Mouse (Mus musculus): Measurements from ENCODE around the gene Ivns1abp. TPM values are rescaled to one million over a fixed set of nuclear protein-coding genes. Genes with fewer than 3 reads are reported as not detected.

Ivns1abp gene
- polyA plus RNA-seq, 2 experiments, result 208 to 235 TPM

DNA sequence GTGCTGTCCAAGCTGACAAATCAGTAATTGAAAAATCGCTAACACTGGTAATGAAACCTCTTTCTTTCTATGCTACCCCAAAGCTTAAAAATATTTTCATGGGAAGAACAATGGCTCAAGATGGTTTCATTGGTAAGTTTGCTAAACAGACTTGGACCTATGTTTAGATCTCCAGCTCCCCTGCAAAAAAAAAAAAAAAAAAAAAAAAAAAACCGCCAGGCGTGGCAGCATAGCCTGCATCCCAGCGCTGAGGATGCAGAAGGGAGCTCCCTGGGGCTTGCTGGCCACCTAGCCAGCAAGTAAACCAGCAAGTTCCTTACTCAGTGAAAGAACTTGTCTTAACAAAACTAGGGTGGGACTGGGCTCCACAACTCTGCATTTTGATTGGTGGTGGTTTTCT is 35.8 kb upstream of the Ivns1abp start:
- no peak for TF ChIP-seq POLR2A (IDR thresholded peaks at IDR 0.05; ENCODE audit: borderline replicate concordance, extremely low read depth, insufficient read depth, insufficient read length)
- 42% methylated on average over 4 of the region's 4 CpGs for whole genome bisulfite sequencing
- no peak overlapping the region for H3K9ac ChIP-seq (ENCODE audit: low read depth, low read length, severe bottlenecking)
- H3K27me3 ChIP-seq (ENCODE audit: control insufficient read depth, insufficient read depth, low read length), result no peaks in the 10 kb centered on the region
- ATAC-seq (ENCODE audit: low FRiP score, low read depth), result no peak
- no peaks in the 10 kb centered on the region for H3K4me1 ChIP-seq (ENCODE audit: control insufficient read depth, insufficient read depth, low read length)
- H3K27ac ChIP-seq (replicated peaks; ENCODE audit: low read depth, low read length), result no peak overlapping the region
- no peak overlapping the region for H3K4me3 ChIP-seq (replicated peaks; ENCODE audit: low read length)
- H3K36me3 ChIP-seq (ENCODE audit: control insufficient read depth, insufficient read depth, low read length), result no peaks in the 10 kb centered on the region
- no peak overlapping the region for H3K4me2 ChIP-seq (replicated peaks; ENCODE audit: low read depth, low read length, severe bottlenecking)
- H3K9me3 ChIP-seq (ENCODE audit: control insufficient read depth, low read length), result no peaks in the 10 kb centered on the region
- no peak for DNase-seq (ENCODE audit: low spot score)

DNA sequence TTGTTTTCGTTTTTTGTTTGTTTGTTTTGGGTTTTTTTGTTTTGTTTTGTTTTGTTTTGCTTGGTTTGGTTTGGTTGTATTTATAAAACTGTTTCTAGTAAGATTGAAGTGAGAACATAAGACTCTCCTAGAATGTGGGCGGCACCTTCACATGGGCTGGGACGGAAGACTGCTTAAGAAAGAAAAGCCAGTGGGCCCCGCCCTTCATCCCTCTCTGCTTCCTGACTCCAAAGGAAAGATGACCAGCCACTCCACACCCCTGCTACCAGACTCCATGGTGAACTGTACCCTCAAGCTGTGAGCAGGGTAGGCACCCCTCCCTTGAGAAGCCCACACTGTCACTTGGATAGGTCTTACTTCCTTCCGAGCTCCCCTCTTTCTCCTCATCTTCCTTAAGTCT is 33.8 kb upstream of the Ivns1abp start:
- no peak overlapping the region for H3K27ac ChIP-seq (replicated peaks; ENCODE audit: low read depth, low read length)
- ATAC-seq (ENCODE audit: low FRiP score, low read depth) (no peak), DNase-seq (ENCODE audit: low spot score) (no peak)
- WGBS, result 77% methylated on average over 5 of the region's 5 CpGs
- H3K9ac ChIP-seq (ENCODE audit: low read depth, low read length, severe bottlenecking), result no peak overlapping the region
- H3K36me3 ChIP-seq (ENCODE audit: control insufficient read depth, insufficient read depth, low read length), result no peaks in the 10 kb centered on the region
- no peaks in the 10 kb centered on the region for H3K4me1 ChIP-seq (ENCODE audit: control insufficient read depth, insufficient read depth, low read length)
- TF ChIP-seq POLR2A (IDR thresholded peaks at IDR 0.05; ENCODE audit: borderline replicate concordance, extremely low read depth, insufficient read depth, insufficient read length), result no peak
- no peak overlapping the region for H3K4me3 ChIP-seq (replicated peaks; ENCODE audit: low read length)
- H3K9me3 ChIP-seq (ENCODE audit: control insufficient read depth, low read length), result no peaks in the 10 kb centered on the region
- no peak overlapping the region for H3K4me2 ChIP-seq (replicated peaks; ENCODE audit: low read depth, low read length, severe bottlenecking)
- H3K27me3 ChIP-seq (ENCODE audit: control insufficient read depth, insufficient read depth, low read length), result no peaks in the 10 kb centered on the region

DNA sequence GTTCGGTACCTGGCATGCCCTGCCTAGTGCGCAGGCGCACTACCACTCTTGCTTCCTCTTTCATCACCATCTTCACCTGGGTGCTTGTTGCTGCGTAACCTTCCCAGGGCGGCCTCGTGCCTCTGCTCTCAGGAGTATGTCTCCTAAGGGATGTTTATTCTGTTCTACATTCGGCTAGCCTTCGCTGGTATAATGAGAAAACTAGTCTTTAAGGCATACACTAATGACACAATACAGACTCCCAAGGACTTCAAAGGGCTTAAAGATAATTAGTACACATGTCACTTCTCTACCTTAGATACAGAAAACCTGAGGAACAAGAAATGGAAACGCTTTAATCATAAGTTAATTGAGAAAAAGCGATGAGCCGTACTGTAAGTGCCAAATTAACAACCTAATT is 32.9 kb upstream of the Ivns1abp start:
- TF ChIP-seq POLR2A (IDR thresholded peaks at IDR 0.05; ENCODE audit: borderline replicate concordance, extremely low read depth, insufficient read depth, insufficient read length), result no peak
- Histone ChIP-seq H3K4me3 (replicated peaks; ENCODE audit: low read length) (no peak overlapping the region), H3K9ac (ENCODE audit: low read depth, low read length, severe bottlenecking) (no peak overlapping the region), H3K27ac (replicated peaks; ENCODE audit: low read depth, low read length) (no peak overlapping the region), H3K4me2 (replicated peaks; ENCODE audit: low read depth, low read length, severe bottlenecking) (no peak overlapping the region), H3K27me3 (ENCODE audit: control insufficient read depth, insufficient read depth, low read length) (no peaks in the 10 kb centered on the region), H3K9me3 (ENCODE audit: control insufficient read depth, low read length) (no peaks in the 10 kb centered on the region), H3K36me3 (ENCODE audit: control insufficient read depth, insufficient read depth, low read length) (no peaks in the 10 kb centered on the region), H3K4me1 (ENCODE audit: control insufficient read depth, insufficient read depth, low read length) (no peaks in the 10 kb centered on the region)
- ATAC-seq (ENCODE audit: low FRiP score, low read depth) (no peak), DNase-seq (ENCODE audit: low spot score) (no peak)
- 76% methylated on average over 11 of the region's 11 CpGs for WGBS

DNA sequence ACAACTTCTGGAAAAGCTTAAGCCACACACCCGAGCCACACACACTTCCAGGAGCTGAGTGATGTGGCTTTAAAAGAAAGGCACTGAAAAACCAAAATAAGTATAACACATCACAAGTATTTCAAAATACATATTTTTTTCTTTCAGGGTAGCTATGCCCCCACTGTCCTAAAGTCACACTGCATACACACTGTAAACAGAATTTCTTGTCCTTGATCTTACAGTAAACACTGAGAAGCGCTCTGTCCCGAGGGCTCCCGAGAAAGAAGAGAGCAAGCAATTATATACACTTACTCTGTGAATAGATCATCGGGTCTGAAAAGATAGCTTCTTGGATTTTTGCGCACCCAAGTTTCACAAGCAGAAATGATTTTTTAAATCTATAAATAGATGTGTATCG is 25.0 kb upstream of the Ivns1abp start:
- ATAC-seq (ENCODE audit: low FRiP score, low read depth) (no peak), DNase-seq (ENCODE audit: low spot score) (no peak)
- no peak for TF ChIP-seq POLR2A (IDR thresholded peaks at IDR 0.05; ENCODE audit: borderline replicate concordance, extremely low read depth, insufficient read depth, insufficient read length)
- H3K36me3 ChIP-seq (ENCODE audit: control insufficient read depth, insufficient read depth, low read length), result no peaks in the 10 kb centered on the region
- WGBS, result 85% methylated on average over 7 of the region's 7 CpGs
- H3K27me3 ChIP-seq (ENCODE audit: control insufficient read depth, insufficient read depth, low read length), result no peaks in the 10 kb centered on the region
- no peak overlapping the region for H3K4me3 ChIP-seq (replicated peaks; ENCODE audit: low read length)
- no peak overlapping the region for H3K9ac ChIP-seq (ENCODE audit: low read depth, low read length, severe bottlenecking)
- H3K4me2 ChIP-seq (replicated peaks; ENCODE audit: low read depth, low read length, severe bottlenecking), result no peak overlapping the region
- H3K9me3 ChIP-seq (ENCODE audit: control insufficient read depth, low read length), result no peaks in the 10 kb centered on the region
- H3K4me1 ChIP-seq (ENCODE audit: control insufficient read depth, insufficient read depth, low read length), result no peaks in the 10 kb centered on the region
- no peak overlapping the region for H3K27ac ChIP-seq (replicated peaks; ENCODE audit: low read depth, low read length)

DNA sequence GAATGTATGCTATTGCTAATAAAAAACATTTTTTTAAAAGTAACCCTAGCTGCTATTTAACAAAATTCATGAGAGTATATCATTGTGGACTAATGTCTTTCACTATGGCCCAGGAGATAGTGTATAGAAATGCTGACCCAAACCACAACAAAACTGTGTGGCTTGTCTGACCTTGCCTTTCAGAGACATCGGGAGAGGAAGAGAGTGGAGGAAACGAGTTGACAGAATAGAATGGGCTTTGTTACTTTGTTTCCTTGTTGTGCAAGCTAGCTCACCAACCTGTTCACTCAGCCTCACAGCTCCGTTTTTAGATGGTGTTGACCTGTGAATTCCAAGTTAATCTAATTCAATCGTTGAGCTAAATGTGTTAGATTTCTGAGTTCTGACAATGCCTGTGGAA is 23.9 kb upstream of the Ivns1abp start:
- H3K36me3 ChIP-seq (ENCODE audit: control insufficient read depth, insufficient read depth, low read length), result no peaks in the 10 kb centered on the region
- no peak overlapping the region for H3K4me3 ChIP-seq (replicated peaks; ENCODE audit: low read length)
- no peak for DNase-seq (ENCODE audit: low spot score)
- no peaks in the 10 kb centered on the region for H3K9me3 ChIP-seq (ENCODE audit: control insufficient read depth, low read length)
- H3K27ac ChIP-seq (replicated peaks; ENCODE audit: low read depth, low read length), result no peak overlapping the region
- ATAC-seq (ENCODE audit: low FRiP score, low read depth), result no peak
- no peak for TF ChIP-seq POLR2A (IDR thresholded peaks at IDR 0.05; ENCODE audit: borderline replicate concordance, extremely low read depth, insufficient read depth, insufficient read length)
- no peak overlapping the region for H3K9ac ChIP-seq (ENCODE audit: low read depth, low read length, severe bottlenecking)
- H3K4me1 ChIP-seq (ENCODE audit: control insufficient read depth, insufficient read depth, low read length), result no peaks in the 10 kb centered on the region
- H3K27me3 ChIP-seq (ENCODE audit: control insufficient read depth, insufficient read depth, low read length), result no peaks in the 10 kb centered on the region
- H3K4me2 ChIP-seq (replicated peaks; ENCODE audit: low read depth, low read length, severe bottlenecking), result no peak overlapping the region
- 71% methylated on average over 4 of the region's 4 CpGs for WGBS

DNA sequence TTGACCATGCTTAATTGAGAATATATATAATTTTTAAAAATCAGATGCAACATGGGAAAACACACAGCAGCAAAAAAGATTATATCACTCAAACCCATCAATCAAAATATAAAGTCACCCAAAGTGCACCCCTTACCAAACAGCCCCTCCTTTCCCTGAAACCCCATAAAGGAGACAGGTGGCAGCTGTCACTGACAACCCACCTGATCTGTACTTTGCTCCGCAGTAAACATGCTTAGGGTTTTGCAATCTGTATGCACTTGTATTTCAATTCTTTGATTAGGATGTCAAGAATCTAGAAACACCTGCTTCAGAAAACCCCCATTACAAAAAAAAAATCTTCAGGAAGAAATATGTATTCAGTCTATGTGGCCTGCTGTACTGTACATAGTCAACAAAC is 18.9 kb upstream of the Ivns1abp start:
- Histone ChIP-seq H3K9me3 (ENCODE audit: control insufficient read depth, low read length) (no peaks in the 10 kb centered on the region), H3K27ac (replicated peaks; ENCODE audit: low read depth, low read length) (no peak overlapping the region), H3K4me1 (ENCODE audit: control insufficient read depth, insufficient read depth, low read length) (no peaks in the 10 kb centered on the region), H3K9ac (ENCODE audit: low read depth, low read length, severe bottlenecking) (no peak overlapping the region), H3K27me3 (ENCODE audit: control insufficient read depth, insufficient read depth, low read length) (no peaks in the 10 kb centered on the region), H3K4me2 (replicated peaks; ENCODE audit: low read depth, low read length, severe bottlenecking) (no peak overlapping the region), H3K4me3 (replicated peaks; ENCODE audit: low read length) (no peak overlapping the region), H3K36me3 (ENCODE audit: control insufficient read depth, insufficient read depth, low read length) (no peaks in the 10 kb centered on the region)
- 84% methylated on average over 1 of the region's 1 CpGs for WGBS
- ATAC-seq (ENCODE audit: low FRiP score, low read depth), result no peak
- DNase-seq (ENCODE audit: low spot score), result no peak
- TF ChIP-seq POLR2A (IDR thresholded peaks at IDR 0.05; ENCODE audit: borderline replicate concordance, extremely low read depth, insufficient read depth, insufficient read length), result no peak

All from limb, embryonic 14.5 days (tissue).